Mouse (Mus musculus) spleen, postnatal 10 days (tissue): ENCODE results near the gene Gm2016.
A peak's percentile ranks its signal among the peaks of the same experiment; 100 is the strongest.
"Not testable (repeated sequence)": the region's sequence is repeated elsewhere in the genome, so short reads cannot be mapped to it uniquely, and the experiment has no call there.

ENCODE experiments used
- DNase-seq, 2 experiments: peaks; one replicate each; pipeline ENCODE4 v3.0.0; 2021 to 2022; ENCODE audit warnings: low spot score in 2 of 2

Gm2016 gene

GRCm38 (mm10) chr12:87873772-87874171 is at the start of gene Gm2016:
Gene Gm2016, plus strand, starts transcription at chr12:87874072.
- not testable (repeated sequence) for DNase-seq

- DNase-seq = not testable (repeated sequence)
These were observed 31.6 kb upstream of the Gm2016 start, which contains the start of gene Gm2001 for GRCm38 (mm10) chr12:87842239-87842638. Gene Gm2001, minus strand, starts transcription at chr12:87842339.

GRCm38 (mm10) chr12:87850657-87851056 is 23.2 kb upstream of the Gm2016 start:
- not testable (repeated sequence) for DNase-seq

GRCm38 (mm10) chr12:87856067-87856466 is 17.8 kb upstream of the Gm2016 start:
- not testable (repeated sequence) for DNase-seq

DNA sequence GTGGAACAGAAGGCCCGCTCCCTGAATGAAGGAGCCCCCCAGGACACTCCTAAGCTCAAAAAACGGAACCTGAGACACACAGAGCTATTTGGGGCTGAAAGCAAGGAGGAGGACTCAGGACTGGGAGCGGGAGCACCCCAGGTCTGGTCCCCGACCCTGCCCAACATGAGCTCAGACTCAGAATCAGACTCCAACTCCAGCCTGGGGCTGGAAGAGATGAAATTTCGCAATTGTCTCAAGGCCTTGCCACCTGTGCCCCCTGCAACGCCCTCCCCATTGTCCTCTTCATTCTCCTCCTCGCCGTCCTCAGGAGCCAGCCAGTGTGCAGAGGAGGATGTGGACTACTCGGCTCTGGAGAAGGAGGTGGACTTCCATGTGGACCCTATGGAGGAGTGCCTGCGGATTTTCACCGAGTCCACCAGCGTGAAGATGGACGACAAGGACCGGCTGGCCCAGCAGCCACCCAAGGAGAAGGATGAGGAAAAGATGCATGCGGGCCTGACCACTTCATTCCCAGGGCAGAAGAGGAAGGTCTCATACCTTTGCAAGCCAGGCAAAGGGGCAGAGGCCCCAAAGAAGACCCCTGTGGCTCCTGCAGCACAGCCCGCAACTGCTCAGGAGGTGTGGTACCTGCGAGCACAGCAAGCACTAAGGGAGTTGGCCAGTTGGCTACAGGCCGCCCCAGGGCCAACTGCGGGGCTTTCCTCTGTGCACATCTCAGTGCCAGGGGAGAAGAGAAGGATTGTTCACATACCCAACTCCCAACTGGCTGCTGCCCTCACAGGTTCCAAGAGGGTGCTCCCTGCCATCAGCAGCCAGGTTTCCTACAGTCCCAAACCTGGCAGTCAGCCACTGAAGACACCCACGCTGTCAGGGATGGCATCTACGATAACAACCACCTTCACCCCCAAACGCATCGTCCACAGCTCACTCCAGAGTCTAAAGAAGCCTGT is 11.9 kb upstream of the Gm2016 start:
- DNase-seq = peak; percentile 9 to 19

DNA sequence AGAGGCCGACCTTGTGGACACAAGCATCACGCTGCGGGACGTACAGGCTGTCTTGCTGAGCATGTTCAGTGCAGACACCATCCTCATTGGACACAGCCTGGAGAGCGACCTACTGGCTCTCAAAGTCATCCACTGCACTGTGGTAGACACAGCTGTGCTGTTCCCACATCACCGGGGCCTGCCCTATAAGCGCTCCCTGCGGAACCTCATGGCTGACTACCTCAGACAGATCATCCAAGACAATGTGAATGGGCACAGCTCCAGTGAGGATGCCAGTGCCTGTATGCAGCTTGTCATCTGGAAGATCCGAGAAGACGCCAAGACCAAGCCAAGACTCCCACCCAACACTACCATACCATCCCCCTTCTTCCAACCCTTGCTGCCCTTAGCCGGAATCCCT is 10.2 kb upstream of the Gm2016 start:
- not testable (repeated sequence) for DNase-seq

DNA sequence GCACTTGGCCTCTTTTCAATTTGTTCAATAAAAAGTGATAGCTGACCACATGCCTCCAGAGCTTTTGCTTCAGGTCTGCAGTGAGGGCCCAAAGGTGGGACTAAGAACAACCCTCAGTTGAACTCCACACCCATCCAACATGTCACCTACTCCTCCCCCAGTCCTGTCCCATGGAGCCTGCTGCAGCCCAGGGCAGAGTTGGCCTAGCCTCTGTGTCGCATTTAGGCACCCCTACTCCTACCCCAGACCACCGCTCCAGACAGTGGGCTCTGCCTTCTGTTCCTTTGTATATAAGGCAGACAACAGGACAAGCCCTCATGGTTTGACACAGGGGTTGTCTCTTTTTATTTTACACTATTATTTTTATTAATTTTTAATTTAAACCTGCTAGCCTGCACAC is 9.8 kb upstream of the Gm2016 start:
- not testable (repeated sequence) for DNase-seq

GRCm38 (mm10) chr12:87895070-87895469 is 21.2 kb downstream of the Gm2016 start, which contains the start of gene Gm2022:
Gene Gm2022, plus strand, starts transcription at chr12:87895370.
- not testable (repeated sequence) for DNase-seq

GRCm38 (mm10) chr12:87919721-87920120 is 45.8 kb downstream of the Gm2016 start, which contains the start of gene Gm2035:
Gene Gm2035, minus strand, starts transcription at chr12:87919857.
- DNase-seq = not testable (repeated sequence)
